ENCODE assay signal across 25 mouse cellular contexts in the genomic region with DNA sequence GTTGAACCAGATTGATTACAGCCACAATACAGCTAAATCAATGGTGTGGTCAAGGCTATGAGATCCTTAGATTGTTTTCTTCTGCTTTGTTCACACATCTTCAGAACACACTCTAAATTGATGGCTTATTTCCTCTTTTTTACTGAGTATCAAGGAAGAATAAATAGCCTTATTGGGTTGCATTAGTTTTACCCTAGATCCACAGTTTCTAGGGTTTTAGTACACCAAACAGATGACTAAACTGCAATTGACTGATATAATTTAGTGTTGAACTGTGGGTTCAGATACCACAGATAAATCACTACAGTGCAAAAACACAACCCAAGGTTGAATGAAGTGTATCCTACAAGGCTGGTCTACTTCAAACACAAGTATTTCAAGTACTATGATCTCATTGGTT. TPM values are rescaled to one million over a fixed set of nuclear protein-coding genes. Genes with fewer than 3 reads are reported as not detected.
A peak's percentile ranks its signal among the peaks of the same experiment; 100 is the strongest.
DNase-seq lines count a peak whose midpoint lies in the region; ATAC-seq and TF ChIP-seq lines count a peak whose summit lies in the region.
"Had no signal": no experiment of that assay in that cellular context is flagged by ENCODE, and none has a peak within 500 bp of the region (broad histone marks: within the 10 kb centered on the region; RNA-seq: fewer than 3 reads in every experiment).

No protein-coding gene starts in this region.

- H3ac ChIP-seq in myocyte (ENCODE audit: control insufficient read depth, insufficient read length) = no peak overlapping the region

- H3K9me3 ChIP-seq in liver, embryonic 12.5 days (replicated peaks) = no peaks in the 10 kb centered on the region
- H3K9me3 ChIP-seq in midbrain, embryonic 15.5 days = no peaks in the 10 kb centered on the region
- H3K9me3 ChIP-seq: embryonic facial prominence, embryonic 13.5 days; embryonic facial prominence, embryonic 15.5 days; forebrain, embryonic 10.5 days; forebrain, embryonic 12.5 days had no signal

- H3K9ac ChIP-seq in liver, embryonic 12.5 days = no peak overlapping the region
- H3K9ac ChIP-seq in midbrain, embryonic 15.5 days = no peak overlapping the region
- H3K9ac ChIP-seq: embryonic facial prominence, embryonic 13.5 days; embryonic facial prominence, embryonic 15.5 days; forebrain, embryonic 12.5 days had no signal

- no peak overlapping the region for H3K4me3 ChIP-seq in gastrocnemius, adult 2 months
- H3K4me3 ChIP-seq in liver, embryonic 12.5 days = no peak overlapping the region
- H3K4me3 ChIP-seq in myocyte = no peak overlapping the region
- no peak overlapping the region for H3K4me3 ChIP-seq in midbrain, embryonic 15.5 days
- H3K4me3 ChIP-seq: embryonic facial prominence, embryonic 13.5 days; embryonic facial prominence, embryonic 15.5 days; erythroblast, embryonic 14.5 days; forebrain, embryonic 10.5 days; forebrain, embryonic 12.5 days had no signal

- H3K79me2 ChIP-seq in myocyte (ENCODE audit: control insufficient read depth, insufficient read depth) = peaks cover 70% of the 10 kb centered on the region

- no peak for TF ChIP-seq CTCF in gastrocnemius, adult 2 months (IDR thresholded peaks at IDR 0.05)

- H3K27me3 ChIP-seq in liver, embryonic 12.5 days (replicated peaks) = no peaks in the 10 kb centered on the region
- H3K27me3 ChIP-seq in myocyte (ENCODE audit: control insufficient read depth, insufficient read depth, insufficient read length) = no peaks in the 10 kb centered on the region
- no peaks in the 10 kb centered on the region for H3K27me3 ChIP-seq in midbrain, embryonic 15.5 days (replicated peaks)
- H3K27me3 ChIP-seq: embryonic facial prominence, embryonic 13.5 days; embryonic facial prominence, embryonic 15.5 days; forebrain, embryonic 12.5 days; Patski had no signal

- TF ChIP-seq POLR2A in myocyte (IDR thresholded peaks at IDR 0.05; ENCODE audit: insufficient read length, low read depth) = no peak

- ATAC-seq in liver, embryonic 12.5 days = no peak
- ATAC-seq in midbrain, embryonic 15.5 days (replicated peaks) = no peak
- ATAC-seq: activated CD4-positive, CD25-positive, alpha-beta regulatory T cell, adult 4 months; forebrain, embryonic 14.5 days; forebrain, embryonic 16.5 days; Patski had no signal

- H3K4me1 ChIP-seq in liver, embryonic 12.5 days = peaks cover 33% of the 10 kb centered on the region
- H3K4me1 ChIP-seq in midbrain, embryonic 15.5 days = peaks cover 24% of the 10 kb centered on the region

- DNase-seq in gastrocnemius, adult 2 months = no peak
- no peak for DNase-seq in gastrocnemius, postnatal 36 days
- DNase-seq in liver = no peak
- DNase-seq in kidney, postnatal 10 days = no peak
- DNase-seq: adrenal gland, adult 8-10 months; adrenal gland, postnatal 14 days; cerebellum, adult 11 months; cerebellum, adult 18-20 months; cerebellum, adult 8-10 months; cerebellum, adult 9-11 months; cerebellum, postnatal 14 days; cerebellum, postnatal 36 days; embryo, embryonic 11 days had no signal

- H3K27ac ChIP-seq in gastrocnemius, adult 2 months = peak overlapping the region; percentile 5
- H3K27ac ChIP-seq in liver, embryonic 12.5 days = no peak overlapping the region
- H3K27ac ChIP-seq in midbrain, embryonic 15.5 days = no peak overlapping the region
- H3K27ac ChIP-seq: embryonic facial prominence, embryonic 13.5 days; embryonic facial prominence, embryonic 15.5 days; forebrain, embryonic 10.5 days; forebrain, embryonic 12.5 days had no signal

- H3K4me2 ChIP-seq in liver, embryonic 12.5 days = peak overlapping the region; percentile 16; the same call in 1 of the 2 replicates
- peak overlapping the region; percentile 14 for H3K4me2 ChIP-seq in myocyte (ENCODE audit: low read depth)
- H3K4me2 ChIP-seq in midbrain, embryonic 15.5 days = no peak overlapping the region
- H3K4me2 ChIP-seq: embryonic facial prominence, embryonic 13.5 days; embryonic facial prominence, embryonic 15.5 days; forebrain, embryonic 12.5 days had no signal

- peaks cover 23% of the 10 kb centered on the region for H3K36me3 ChIP-seq in liver, embryonic 12.5 days
- peaks cover 11% of the 10 kb centered on the region for H3K36me3 ChIP-seq in myocyte (ENCODE audit: control insufficient read depth, insufficient read depth)
- 0 out of 2 replicates have a peak, but pooled peaks cover 9% of the 10 kb centered on the region for H3K36me3 ChIP-seq in midbrain, embryonic 15.5 days (replicated peaks)

- intact Hi-C loops in gastrocnemius, adult 2 months (cut with DNase I) = no loop called here
- intact Hi-C loops in gastrocnemius, postnatal 36 days (cut with DNase I) = no loop called here

TF ChIP-seq in myocyte, 11 proteins besides CTCF, POLR2A, EP300 and RAD21:
- TF ChIP-seq TCF12 (IDR thresholded peaks at IDR 0.05; ENCODE audit: insufficient read depth, poor library complexity, severe bottlenecking) (no peak), E2F4 (IDR thresholded peaks at IDR 0.05; ENCODE audit: insufficient read depth) (no peak), MYOG (IDR thresholded peaks at IDR 0.05; ENCODE audit: control insufficient read depth in 1 of 3, insufficient read depth in 1 of 3, insufficient read length in 2 of 3, low read depth in 2 of 3) (no peak), REST (IDR thresholded peaks at IDR 0.05; ENCODE audit: insufficient read depth, insufficient read length) (no peak), CEBPB (IDR thresholded peaks at IDR 0.05; ENCODE audit: insufficient read depth, poor library complexity, severe bottlenecking) (no peak), MYOD1 (IDR thresholded peaks at IDR 0.05; ENCODE audit: control insufficient read depth in 1 of 3, insufficient read length in 2 of 3, low read depth in 2 of 3) (no peak), MAX (IDR thresholded peaks at IDR 0.05; ENCODE audit: low read depth) (no peak), TCF3 (IDR thresholded peaks at IDR 0.05; ENCODE audit: insufficient read length, low read depth) (no peak), USF1 (IDR thresholded peaks at IDR 0.05; ENCODE audit: low read depth) (no peak), SRF (IDR thresholded peaks at IDR 0.05; ENCODE audit: control insufficient read depth, insufficient read length, low read depth) (no peak), POLR2AphosphoS2 (IDR thresholded peaks at IDR 0.05; ENCODE audit: insufficient read length, low read depth) (no peak)

RNA-seq across cellular contexts. Expression of a gene that starts 3.5 kb away (rescaled TPM):
- 10 to 100 TPM; 46.9 to 50.7 TPM for total RNA-seq in gastrocnemius, adult 2 months (2021)
- 10 to 100 TPM; 35.3 to 38.8 TPM for total RNA-seq in gastrocnemius, postnatal 36 days (2021)
- polyA plus RNA-seq in liver, embryonic 12.5 days (2016; fragmentation: Nextera tagmentation; extraction: Ambion mirVana) = 17.9 and 18.2 TPM in 2 replicates
- 31.4 TPM for polyA plus RNA-seq in myocyte (2012; fragmentation: generic; extraction: Trizol)
- polyA plus RNA-seq in midbrain, embryonic 15.5 days (2015; fragmentation: Nextera tagmentation; extraction: Ambion mirVana) = 25.3 and 32.2 TPM in 2 replicates

RNA-seq across cellular contexts. Expression of a gene that starts 39.5 kb away (rescaled TPM):
- 1 to 10 TPM; 2.0 to 4.8 TPM for total RNA-seq in gastrocnemius, adult 2 months (2021)
- total RNA-seq in gastrocnemius, postnatal 36 days (2021) = 1 to 10 TPM; 3.1 to 3.4 TPM
- polyA plus RNA-seq in liver, embryonic 12.5 days (2016; fragmentation: Nextera tagmentation; extraction: Ambion mirVana) = 57.7 and 58.1 TPM in 2 replicates
- 8.5 TPM for polyA plus RNA-seq in myocyte (2012; fragmentation: generic; extraction: Trizol)
- polyA plus RNA-seq in midbrain, embryonic 15.5 days (2015; fragmentation: Nextera tagmentation; extraction: Ambion mirVana) = 43.0 and 50.4 TPM in 2 replicates
